Mouse (Mus musculus) left cerebral cortex, postnatal 4 days (tissue): ENCODE measurements around the gene Mcmbp. TPM values are rescaled to one million over a fixed set of nuclear protein-coding genes. Genes with fewer than 3 reads are reported as not detected.

Source experiments
- total RNA-seq, 2 experiments: library from RNA; stranded (reverse); gene quantifications; 2 replicates each; pipeline ENCODE4 v1.2.3; 2021

Mcmbp gene
- total RNA-seq, 2 experiments from 2014 or later = 45.6 to 51.3 TPM

Other genes with a start within 250 kb of the Mcmbp start
- gene Bag3, start 216.9 kb downstream of the Mcmbp start, total RNA-seq = 1 to 10 TPM; 3.8 to 4.4 TPM
- 100 to 1,000 TPM; 275 to 323 TPM for gene Inpp5f, start 129.2 kb downstream of the Mcmbp start, total RNA-seq
- 10 to 100 TPM; 34.7 to 35.3 TPM for gene Sec23ip, start 4.4 kb upstream of the Mcmbp start, total RNA-seq